Mouse (Mus musculus) cortical plate, adult 2 months (tissue): Measurements from ENCODE around the gene Washc4. TPM values are rescaled to one million over a fixed set of nuclear protein-coding genes. Genes with fewer than 3 reads are reported as not detected.
"Not testable (repeated sequence)": the region's sequence is repeated elsewhere in the genome, so short reads cannot be mapped to it uniquely, and the experiment has no call there.

Source experiments
- H3K27ac ChIP-seq: fragments of 200-500 bp; 2 replicates; pipeline ENCODE4 v1.5.1; 2012; ENCODE audit warnings: low read length, control low read depth, inconsistent platforms; ENCODE audit not compliant: insufficient read depth
- H3K4me1 ChIP-seq: fragments of 200-500 bp; 2 replicates; pipeline ENCODE4 v1.6.1; 2011; ENCODE audit warnings: low read length; ENCODE audit not compliant: control insufficient read depth, insufficient read depth
- H3K4me3 ChIP-seq: fragments of 200-500 bp; 2 replicates; pipeline ENCODE4 v1.5.1; 2011; ENCODE audit warnings: mild to moderate bottlenecking, low read length, control low read depth; ENCODE audit not compliant: insufficient read depth
- CTCF ChIP-seq: fragments of 200-500 bp; IDR thresholded peaks from 2 replicates; pipeline ENCODE4 v1.5.1; 2011; ENCODE audit warnings: mild to moderate bottlenecking, control low read depth, low read length; ENCODE audit not compliant: insufficient read depth; ENCODE audit errors: extremely low read depth
- POLR2A ChIP-seq: fragments of 200-500 bp; IDR thresholded peaks from 2 replicates; pipeline ENCODE4 v1.6.1; 2011; ENCODE audit warnings: mild to moderate bottlenecking, low read length, control low read depth; ENCODE audit not compliant: insufficient read depth; ENCODE audit errors: extremely low read depth
- polyA plus RNA-seq: library from polyadenylated mRNA; depleted of rRNA; stranded (reverse); fragments of >200 nt; gene quantifications from 2 replicates; pipeline ENCODE4 v1.2.3, GENCODE M21; 2012; rRNA removed

The Washc4 gene
- polyA plus RNA-seq, result 11.8 and 12.9 TPM in 2 replicates

DNA sequence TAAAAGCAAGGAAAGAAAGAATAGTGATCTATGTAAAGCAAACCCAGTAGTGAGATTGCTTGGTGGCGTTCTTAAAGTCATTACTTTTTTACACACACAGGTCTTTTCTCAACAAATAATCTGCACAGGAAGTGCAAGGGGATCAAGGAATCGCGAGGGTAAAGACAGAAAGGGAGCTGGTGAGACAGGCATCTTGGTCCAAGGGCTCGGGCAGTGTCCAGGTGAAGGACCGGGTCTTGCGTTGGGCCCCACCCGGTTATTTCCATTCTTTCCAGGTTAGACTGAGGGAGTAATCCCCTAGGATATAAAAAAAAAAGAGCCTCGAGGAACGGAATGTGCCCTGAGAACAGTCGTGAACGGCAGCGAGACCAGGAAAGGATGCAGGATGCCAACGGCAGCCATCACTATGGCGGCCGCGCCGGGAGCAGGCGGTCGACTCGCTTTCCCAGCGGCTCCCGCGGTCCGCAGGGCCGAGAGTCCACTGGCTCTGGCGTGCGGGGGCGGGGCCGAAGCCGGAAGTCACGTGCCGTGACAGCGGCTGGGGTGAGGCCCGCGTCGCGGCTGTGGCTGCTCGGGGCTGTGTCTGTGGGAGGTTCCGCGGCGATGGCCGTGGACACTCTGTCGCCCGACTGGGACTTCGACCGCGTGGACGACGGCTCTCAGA lies at the start of gene Washc4:
TSS of gene Washc4 (plus strand) at position 314 of the 664 bp plus-strand sequence.
- Histone ChIP-seq H3K4me3 (peak within 1 kb of the TSS; percentile 84), H3K4me1 (no peaks in the 10 kb centered on the region), H3K27ac (peak within 1 kb of the TSS; percentile 99)
- TF ChIP-seq POLR2A (peak; percentile 89), CTCF (no peak)

DNA sequence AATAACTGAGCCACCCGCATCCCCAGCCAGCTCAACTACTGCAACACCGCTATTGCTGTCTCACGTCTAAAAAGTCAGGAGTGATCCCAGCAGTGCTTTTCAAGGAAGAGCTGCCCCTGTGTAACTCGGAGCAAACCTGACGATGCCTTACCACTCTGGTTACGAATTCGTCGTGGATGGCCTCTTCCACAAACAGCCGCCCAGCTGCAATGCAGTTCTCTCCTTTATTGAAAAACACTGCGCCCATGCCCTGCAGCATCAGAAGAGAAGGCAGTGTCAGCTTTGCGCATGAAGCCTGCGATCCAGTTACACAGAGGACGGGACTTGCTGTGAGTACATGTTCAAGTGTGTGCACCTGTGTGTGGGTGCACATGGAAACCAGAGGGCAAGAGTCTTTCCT lies 46.2 kb upstream of the Washc4 start:
- Histone ChIP-seq H3K4me1 (no peaks in the 10 kb centered on the region), H3K27ac (no peak overlapping the region), H3K4me3 (no peak overlapping the region)
- TF ChIP-seq POLR2A, result no peak

DNA sequence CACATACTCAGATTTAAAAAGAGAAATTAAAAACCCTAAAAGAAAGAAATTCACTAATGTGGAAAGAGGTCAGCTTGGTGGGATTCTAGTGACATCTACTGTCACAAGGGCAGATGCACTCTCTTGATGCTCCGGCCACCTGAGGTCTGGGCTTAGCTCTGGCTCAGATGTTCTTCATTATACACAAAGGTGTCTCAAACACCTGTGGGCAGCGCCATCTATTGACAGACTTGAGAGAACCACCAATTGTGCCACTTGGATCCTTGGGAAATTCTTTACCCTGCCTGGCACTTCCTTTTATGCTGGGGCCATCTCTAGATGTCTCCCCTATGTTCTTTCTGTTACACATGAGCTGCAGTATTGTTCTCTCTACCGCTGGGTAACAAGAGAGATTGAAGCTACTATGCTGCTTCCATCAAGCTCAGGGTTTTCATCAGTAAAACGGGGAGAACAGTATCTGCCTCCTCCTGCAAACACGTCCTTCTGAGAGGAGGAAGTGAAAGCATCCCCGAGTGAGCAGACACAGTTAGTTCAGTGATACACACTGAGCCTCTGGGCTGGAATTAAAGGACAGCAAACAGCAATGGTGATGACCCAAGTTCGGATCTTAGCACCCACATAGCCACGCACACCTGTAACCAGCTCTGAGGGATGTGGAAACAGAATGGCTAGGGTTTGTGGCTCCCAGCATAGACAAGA lies 34.4 kb upstream of the Washc4 start:
- Histone ChIP-seq H3K27ac (no peak overlapping the region), H3K4me3 (no peak overlapping the region), H3K4me1 (no peaks in the 10 kb centered on the region)
- TF ChIP-seq CTCF (peak; percentile 27; the same call in 1 of the 2 replicates), POLR2A (no peak)

DNA sequence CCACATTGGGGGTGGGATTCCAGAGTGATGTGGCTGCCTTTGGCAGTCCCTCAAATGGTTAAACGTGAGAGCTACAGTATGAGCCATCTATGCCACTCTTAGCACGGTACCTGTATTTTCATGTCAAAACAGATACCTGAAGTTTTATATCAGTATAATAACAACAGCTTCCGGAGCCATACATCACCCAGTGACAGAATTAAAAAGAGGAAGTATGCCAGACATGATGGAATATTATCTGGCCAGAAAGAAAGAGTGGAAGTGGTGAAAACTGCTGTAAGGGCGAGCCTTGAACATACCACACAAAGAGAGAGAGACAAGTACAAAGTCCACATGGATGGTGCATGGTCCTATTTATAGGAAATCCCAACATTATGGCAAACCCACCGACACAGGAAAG lies 32.2 kb upstream of the Washc4 start:
- H3K4me1 ChIP-seq, result no peaks in the 10 kb centered on the region
- no peak overlapping the region for H3K4me3 ChIP-seq
- TF ChIP-seq POLR2A (no peak), CTCF (no peak)
- H3K27ac ChIP-seq, result no peak overlapping the region

DNA sequence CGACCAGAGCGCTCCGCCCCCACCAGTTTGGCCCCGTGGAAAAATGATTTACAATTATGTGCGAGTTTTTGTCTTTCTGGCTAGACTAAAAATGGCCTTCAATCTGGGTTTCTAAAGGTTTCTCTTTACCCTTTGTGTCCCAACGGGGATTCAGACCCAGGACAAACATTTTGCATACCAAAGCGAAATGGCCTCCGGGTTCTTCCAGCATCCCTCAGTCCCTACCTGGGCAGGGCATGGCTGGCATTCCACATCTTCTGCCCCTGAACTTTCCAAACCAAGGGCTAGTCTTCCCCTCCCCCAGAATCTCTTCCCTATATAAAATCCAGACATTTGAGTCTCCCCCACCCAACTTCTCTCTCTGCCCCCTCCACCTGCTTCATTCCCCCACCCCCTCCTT lies 29.8 kb upstream of the Washc4 start:
- Histone ChIP-seq H3K4me3 (no peak overlapping the region), H3K27ac (no peak overlapping the region), H3K4me1 (no peaks in the 10 kb centered on the region)
- no peak for TF ChIP-seq POLR2A
- no peak for TF ChIP-seq CTCF

DNA sequence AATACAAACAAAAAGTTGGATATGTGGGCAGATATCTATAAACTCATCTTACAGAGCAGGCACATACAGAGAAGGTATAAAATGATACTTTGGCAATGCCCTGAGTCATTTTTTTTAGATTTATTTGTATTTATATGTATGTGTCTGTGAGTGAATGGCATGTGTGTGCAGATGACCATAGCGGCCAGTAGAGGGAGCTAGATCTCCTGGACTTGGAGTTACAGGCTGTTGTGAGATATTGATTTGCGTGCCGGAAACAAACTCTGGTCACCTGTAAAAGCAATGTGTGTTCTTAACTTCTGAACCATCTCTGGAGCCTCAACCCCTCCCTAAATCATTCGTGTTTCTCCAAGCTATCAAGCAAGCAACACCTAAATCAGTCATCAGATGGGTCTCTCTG lies 22.6 kb upstream of the Washc4 start:
- TF ChIP-seq CTCF (0 out of 2 replicates have a peak, but pooled peaks have one; percentile 13), POLR2A (no peak)
- H3K27ac ChIP-seq, result no peak overlapping the region
- H3K4me1 ChIP-seq, result no peaks in the 10 kb centered on the region
- H3K4me3 ChIP-seq, result no peak overlapping the region

DNA sequence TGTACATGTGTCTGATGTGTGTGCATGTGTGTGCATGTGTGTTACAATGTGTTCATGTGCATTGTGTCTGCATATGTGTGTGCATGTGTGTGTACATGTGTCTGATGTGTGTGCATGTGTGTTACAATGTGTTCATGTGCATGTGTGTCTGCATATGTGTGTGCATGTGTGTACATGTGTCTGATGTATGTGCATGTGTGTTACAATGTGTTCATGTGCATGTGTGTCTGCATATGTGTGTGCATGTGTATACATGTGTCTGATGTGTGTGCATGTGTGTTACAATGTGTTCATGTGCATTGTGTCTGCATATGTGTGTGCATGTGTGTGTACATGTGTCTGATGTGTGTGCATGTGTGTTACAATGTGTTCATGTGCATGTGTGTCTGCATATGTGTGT lies 19.3 kb upstream of the Washc4 start:
- not testable (repeated sequence) for H3K27ac ChIP-seq, H3K4me1 ChIP-seq, H3K4me3 ChIP-seq

DNA sequence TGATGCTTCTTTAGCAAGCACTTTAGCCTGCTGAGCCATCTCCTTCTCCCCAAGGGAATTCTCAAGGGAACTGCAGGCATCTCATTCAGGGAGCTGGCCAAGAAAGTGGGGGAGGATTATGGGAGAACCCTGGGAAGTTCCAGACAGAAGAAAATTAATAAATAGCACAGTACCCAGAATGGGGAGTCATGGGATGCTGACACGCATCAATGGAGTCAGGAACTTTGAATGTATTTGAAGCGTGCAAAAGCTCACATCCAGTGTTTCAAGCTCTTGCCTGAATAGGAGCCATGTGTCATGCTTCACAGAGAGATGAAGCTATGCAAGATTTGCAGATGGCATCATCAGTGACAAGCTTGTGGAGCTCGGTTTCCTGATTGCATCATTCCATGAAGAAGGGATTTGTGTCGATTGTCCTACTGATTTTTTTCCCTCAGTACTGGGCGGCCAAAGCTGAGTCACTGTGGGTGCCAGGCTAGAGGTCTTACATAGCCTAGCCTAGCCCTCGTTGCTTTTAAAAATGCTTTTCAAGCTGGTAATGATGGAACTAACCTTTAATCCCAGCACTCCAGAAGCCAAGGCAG lies 13.1 kb upstream of the Washc4 start:
- no peak overlapping the region for H3K27ac ChIP-seq
- no peak overlapping the region for H3K4me3 ChIP-seq
- H3K4me1 ChIP-seq, result no peaks in the 10 kb centered on the region
- TF ChIP-seq POLR2A, result no peak
- no peak for TF ChIP-seq CTCF

DNA sequence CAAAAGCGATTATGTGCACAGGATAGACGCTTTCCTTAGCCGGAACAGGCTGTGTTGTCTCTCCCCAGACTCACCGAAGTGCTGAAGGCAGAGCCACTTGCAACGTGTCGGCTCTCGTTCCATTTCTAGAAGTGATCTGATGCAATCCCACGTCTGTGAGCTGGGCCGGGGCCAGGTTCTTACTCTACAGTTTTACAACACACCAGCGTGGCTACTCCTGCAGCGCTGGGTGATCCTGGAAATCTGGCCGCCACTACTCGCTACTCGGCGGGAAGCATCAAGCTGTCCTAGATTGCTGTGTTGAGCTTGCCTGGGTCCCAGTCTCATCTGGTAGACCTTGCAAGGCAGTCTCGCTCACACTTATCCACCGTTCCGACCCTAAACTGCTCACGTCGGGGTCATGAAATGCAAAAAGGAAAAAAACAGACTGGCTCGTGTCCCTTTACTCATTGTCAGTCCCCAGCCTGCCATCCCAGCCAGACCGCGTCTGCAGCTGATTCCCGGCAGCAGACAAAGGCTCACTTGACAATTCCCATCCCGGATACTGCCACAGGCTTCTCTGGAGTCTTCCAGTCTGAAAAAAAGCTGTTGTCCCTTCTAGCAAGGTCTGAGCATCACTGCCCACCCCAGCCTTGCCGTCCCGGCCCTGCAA lies 10.2 kb upstream of the Washc4 start:
- H3K4me3 ChIP-seq, result peak overlapping the region; percentile 34
- H3K4me1 ChIP-seq, result no peaks in the 10 kb centered on the region
- H3K27ac ChIP-seq, result no peak overlapping the region
- TF ChIP-seq POLR2A (no peak), CTCF (no peak)
